Mouse (Mus musculus): ENCODE results near the gene Serinc5.

Serinc5 gene

GRCm38 (mm10) chr13:92611254-92611784 lies 428 bp downstream of the Serinc5 start:
- in situ Hi-C loops (cut with MboI; ENCODE audit: unreplicated experiment in 2 of 2), result loop anchor here in 1 of 2 experiments (5.0 kb wide), 1 partner anchor 34 kb away; the partner anchor contains the start of gene Spz1

DNA sequence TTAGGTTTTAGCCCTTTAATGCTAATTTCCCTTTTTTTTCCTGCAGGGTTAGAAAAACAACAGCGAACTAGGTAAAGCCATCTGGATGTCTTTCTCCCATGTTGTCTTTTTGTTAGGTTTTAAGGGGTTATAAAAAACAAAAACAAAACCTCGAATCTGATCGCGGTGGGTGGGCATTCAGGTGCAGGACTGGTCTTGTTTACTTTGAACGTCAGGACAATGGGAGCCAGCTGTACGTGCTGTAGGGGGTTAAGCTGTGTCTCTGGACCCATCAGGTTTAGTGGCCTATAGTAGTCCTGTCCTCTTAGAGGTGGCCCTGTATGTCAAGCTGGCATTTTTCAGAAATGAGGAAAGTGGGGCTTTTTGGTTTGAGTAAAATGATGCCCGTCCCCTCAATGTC lies 1.0 kb downstream of the Serinc5 start:
- in situ Hi-C loops (cut with MboI; ENCODE audit: unreplicated experiment in 2 of 2), result loop anchor here in 1 of 2 experiments (5.0 kb wide), 1 partner anchor 35 kb away; the partner anchor contains the start of gene Spz1

DNA sequence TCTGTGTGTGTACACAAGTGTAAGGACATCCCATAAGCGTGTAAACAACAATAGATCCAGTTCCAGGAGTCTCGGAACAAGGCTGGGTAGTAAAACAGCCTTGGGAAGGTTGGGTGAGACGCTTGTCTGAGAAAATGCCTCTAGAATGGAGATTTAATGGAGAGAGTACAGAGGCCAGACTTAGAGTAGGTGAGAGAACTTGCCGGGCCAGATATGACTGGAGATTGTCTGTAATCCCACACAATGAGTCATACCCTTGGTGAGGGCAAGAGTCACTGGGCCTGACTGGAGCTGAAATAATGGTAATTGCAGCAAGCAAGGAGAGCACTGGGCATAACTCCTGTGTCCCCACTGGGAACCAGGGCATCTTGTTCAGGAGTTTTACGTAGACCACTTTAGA lies 2.2 kb downstream of the Serinc5 start:
- in situ Hi-C loops (cut with MboI; ENCODE audit: unreplicated experiment in 2 of 2), result loop anchor here in 1 of 2 experiments (5.0 kb wide), 1 partner anchor 36 kb away; the partner anchor contains the start of gene Spz1

GRCm38 (mm10) chr13:92615201-92615600 lies 4.3 kb downstream of the Serinc5 start:
- in situ Hi-C loops (cut with MboI; ENCODE audit: unreplicated experiment in 2 of 2), result no loop called here

GRCm38 (mm10) chr13:92616459-92616858 lies 5.6 kb downstream of the Serinc5 start:
- in situ Hi-C loops (cut with MboI; ENCODE audit: unreplicated experiment in 2 of 2), result no loop called here

GRCm38 (mm10) chr13:92626196-92626595 lies 15.3 kb downstream of the Serinc5 start:
- in situ Hi-C loops (cut with MboI; ENCODE audit: unreplicated experiment in 2 of 2), result no loop called here

DNA sequence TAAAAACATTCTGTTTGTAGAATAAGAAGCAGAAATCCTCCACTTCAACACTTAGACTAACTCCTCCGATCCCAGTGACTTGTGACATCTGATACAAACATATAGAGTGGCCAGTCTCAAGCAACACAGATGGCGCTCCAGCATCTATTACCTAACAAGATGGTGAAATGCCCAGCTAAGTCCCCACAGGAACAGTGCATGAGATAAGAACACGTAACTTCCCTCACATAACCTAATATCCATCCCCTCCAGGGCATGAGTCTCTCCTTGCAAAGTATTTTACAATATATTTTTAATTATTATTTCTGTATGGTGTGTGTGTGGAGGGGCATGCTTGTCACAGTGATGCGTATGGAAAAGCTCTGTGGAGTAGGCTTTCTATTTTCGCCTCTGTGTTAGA lies 15.8 kb downstream of the Serinc5 start:
- in situ Hi-C loops (cut with MboI; ENCODE audit: unreplicated experiment in 2 of 2), result no loop called here

DNA sequence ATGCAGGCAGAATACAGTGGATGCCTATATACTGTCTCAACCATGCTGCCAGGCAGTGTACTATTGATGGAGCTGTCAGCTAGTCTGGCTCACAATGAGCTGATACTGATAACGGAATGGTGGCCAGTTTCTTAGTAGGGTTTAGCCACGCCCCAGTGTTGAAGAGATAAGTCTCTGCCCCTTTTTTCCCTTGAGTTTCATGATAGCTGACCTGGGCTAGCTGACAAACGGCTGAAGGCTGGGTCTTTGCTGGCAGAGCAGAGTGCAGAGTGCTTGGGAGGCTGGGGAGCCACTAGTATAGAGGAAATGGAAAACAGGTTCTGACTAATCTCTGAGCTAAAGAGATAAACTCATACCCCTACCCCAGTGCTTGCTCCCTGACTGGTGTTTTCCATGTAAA lies 18.6 kb downstream of the Serinc5 start:
- in situ Hi-C loops (cut with MboI; ENCODE audit: unreplicated experiment in 2 of 2), result no loop called here

GRCm38 (mm10) chr13:92631450-92631849 lies 20.6 kb downstream of the Serinc5 start:
- in situ Hi-C loops (cut with MboI; ENCODE audit: unreplicated experiment in 2 of 2), result loop anchor here (10.0 kb wide), 2 partner anchors 47 to 103 kb away; no protein-coding TSS in a partner anchor

DNA sequence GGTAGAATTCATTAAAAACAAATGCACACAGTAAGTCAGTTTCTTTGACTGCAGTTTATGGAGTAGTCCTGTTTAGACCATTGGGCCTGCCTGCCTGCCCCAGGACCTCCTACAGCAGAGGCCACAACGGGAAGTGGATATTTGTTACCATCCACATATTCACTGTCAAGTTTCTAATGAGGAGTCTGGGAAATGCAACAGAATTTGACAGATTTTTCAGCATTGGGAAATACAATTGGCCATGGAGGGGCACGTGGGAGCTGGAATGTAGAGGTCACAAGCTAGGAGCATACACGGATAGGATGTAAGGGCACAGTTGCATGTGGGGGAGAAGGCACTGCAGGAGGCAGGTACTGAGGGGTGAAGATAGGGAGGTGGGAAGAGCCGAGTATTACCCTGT lies 21.7 kb downstream of the Serinc5 start:
- in situ Hi-C loops (cut with MboI; ENCODE audit: unreplicated experiment in 2 of 2), result loop anchor here (10.0 kb wide), 2 partner anchors 48 to 102 kb away; no protein-coding TSS in a partner anchor

- in situ Hi-C loops (cut with MboI; ENCODE audit: unreplicated experiment in 2 of 2), result loop anchor here (5.0 to 10.0 kb wide), 3 partner anchors 50 to 102 kb away; no protein-coding TSS in a partner anchor
Measured at GRCm38 (mm10) chr13:92635040-92635439, 24.1 kb downstream of the Serinc5 start.

- in situ Hi-C loops (cut with MboI; ENCODE audit: unreplicated experiment in 2 of 2), result loop anchor here (5.0 to 10.0 kb wide), 3 partner anchors 52 to 101 kb away; no protein-coding TSS in a partner anchor
Measured at GRCm38 (mm10) chr13:92636226-92636909, 25.5 kb downstream of the Serinc5 start.

- in situ Hi-C loops (cut with MboI; ENCODE audit: unreplicated experiment in 2 of 2), result loop anchor here (5.0 to 10.0 kb wide), 3 partner anchors 52 to 100 kb away; no protein-coding TSS in a partner anchor
Measured at GRCm38 (mm10) chr13:92636910-92637275, 26.0 kb downstream of the Serinc5 start.

- in situ Hi-C loops (cut with MboI; ENCODE audit: unreplicated experiment in 2 of 2), result loop anchor here (5.0 to 10.0 kb wide), 3 partner anchors 55 to 98 kb away; no protein-coding TSS in a partner anchor
Measured at GRCm38 (mm10) chr13:92639093-92640014, 28.5 kb downstream of the Serinc5 start.

- in situ Hi-C loops (cut with MboI; ENCODE audit: unreplicated experiment in 2 of 2), result no loop called here
Measured at GRCm38 (mm10) chr13:92644199-92644598, 33.3 kb downstream of the Serinc5 start.

DNA sequence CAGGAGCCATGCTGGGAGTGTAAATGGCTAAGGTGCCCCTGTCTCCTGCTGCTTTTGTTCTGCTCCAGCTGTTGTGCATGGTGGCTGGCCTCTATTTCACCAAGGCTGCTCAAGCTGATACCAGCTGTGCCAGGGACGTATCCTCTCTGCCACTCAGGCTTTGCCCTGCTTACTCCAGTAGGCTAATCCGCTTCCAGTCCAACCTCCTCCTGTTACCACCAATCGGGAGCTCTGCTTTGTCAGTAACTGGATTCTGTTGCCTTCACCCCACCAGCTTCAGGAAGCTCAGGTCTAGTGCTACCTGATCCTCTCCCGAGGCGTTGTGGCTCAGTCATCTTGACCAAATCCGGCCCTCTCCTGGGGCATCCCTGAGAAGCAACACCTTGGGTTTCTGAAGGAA lies 33.9 kb downstream of the Serinc5 start:
- in situ Hi-C loops (cut with MboI; ENCODE audit: unreplicated experiment in 2 of 2), result no loop called here

GRCm38 (mm10) chr13:92647695-92648094 lies 36.8 kb downstream of the Serinc5 start:
- in situ Hi-C loops (cut with MboI; ENCODE audit: unreplicated experiment in 2 of 2), result no loop called here

GRCm38 (mm10) chr13:92649111-92649510 lies 38.2 kb downstream of the Serinc5 start:
- in situ Hi-C loops (cut with MboI; ENCODE audit: unreplicated experiment in 2 of 2), result no loop called here

DNA sequence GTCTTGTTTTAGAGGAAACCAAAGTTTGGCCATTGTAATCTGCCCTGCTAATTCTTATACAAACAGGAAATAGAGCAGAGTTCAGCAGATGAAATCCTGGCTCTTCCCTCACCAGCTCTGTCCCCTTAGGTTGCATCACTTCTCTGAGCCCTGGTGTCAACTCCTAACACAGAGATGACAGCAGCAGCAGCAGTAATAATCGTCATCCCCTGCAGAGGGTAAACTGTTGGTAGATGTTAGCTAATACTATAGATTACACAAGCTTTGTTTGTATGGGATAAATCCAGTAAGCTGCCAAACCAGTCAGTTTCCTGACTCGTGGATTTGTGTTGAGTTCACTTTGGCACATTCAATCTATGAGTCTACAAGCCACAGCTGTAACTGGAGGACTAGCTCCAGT lies 40.1 kb downstream of the Serinc5 start:
- in situ Hi-C loops (cut with MboI; ENCODE audit: unreplicated experiment in 2 of 2), result no loop called here

DNA sequence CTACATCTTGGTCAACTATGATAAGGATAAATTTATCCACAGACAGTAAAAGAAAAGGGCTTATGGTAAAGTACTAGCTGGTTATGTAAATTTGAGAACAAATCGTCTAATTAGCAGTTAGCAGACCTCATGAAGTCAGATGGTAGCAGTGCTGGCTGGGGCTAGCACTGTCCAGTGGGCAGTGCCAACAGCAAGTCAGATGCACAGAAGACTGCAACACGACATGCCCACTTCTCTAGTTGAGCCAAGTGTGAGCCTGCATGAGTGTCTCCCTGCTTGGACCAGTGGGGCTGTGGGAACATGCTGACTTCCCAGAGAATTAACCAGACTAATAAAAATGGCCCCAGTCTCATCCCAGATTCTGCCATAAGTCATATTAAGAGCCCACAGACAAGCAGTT lies 41.6 kb downstream of the Serinc5 start:
- in situ Hi-C loops (cut with MboI; ENCODE audit: unreplicated experiment in 2 of 2), result no loop called here

GRCm38 (mm10) chr13:92653283-92653682 lies 42.4 kb downstream of the Serinc5 start:
- in situ Hi-C loops (cut with MboI; ENCODE audit: unreplicated experiment in 2 of 2), result no loop called here

Measured in v-Abl transformed pro-B cells (cell line).